Mouse (Mus musculus) liver, embryonic 14.5 days (tissue): ENCODE results near the gene Lcp1.

Experiments
- CTCF ChIP-seq: IDR thresholded peaks from 2 replicates; pipeline ENCODE4 v1.5.1; 2016; ENCODE audit warnings: antibody characterized with exemption, low read depth, control low read depth
- EP300 ChIP-seq: IDR thresholded peaks from 2 replicates; pipeline ENCODE4 v1.6.1; 2016; ENCODE audit warnings: antibody characterized with exemption, low read depth

DNA sequence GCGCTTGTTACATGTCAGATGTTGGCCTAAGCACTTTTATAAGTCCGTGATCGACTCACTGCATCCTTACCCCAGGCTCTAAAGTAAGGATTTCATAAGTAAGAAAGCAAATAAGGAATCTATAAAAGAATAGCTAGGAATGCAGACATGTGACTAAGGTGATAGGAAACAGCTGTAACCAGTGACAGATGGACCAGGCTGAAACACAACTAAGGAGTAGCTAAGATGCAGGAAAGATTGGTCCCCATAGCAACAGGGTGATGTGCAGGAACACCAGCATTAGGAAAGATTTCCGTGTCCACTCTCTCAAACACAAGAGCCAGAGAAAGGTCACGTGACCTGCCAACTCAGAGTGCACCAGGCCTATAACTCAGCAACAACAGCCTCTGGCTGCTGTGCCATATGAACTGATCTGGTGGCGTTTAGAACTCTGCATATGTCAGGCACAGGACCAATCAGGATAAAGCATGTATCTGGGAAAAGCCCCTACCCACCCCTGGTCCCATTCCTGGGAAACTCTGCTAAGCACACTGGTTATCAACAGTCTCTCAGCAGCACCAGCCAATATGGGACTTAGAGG is 77.8 kb downstream of the Lcp1 start:
- no peak for TF ChIP-seq CTCF
- no peak for TF ChIP-seq EP300
